Mouse (Mus musculus) cerebellum, adult 2 months (tissue): Measurements from ENCODE around the gene Rps3a1. TPM values are rescaled to one million over a fixed set of nuclear protein-coding genes. Genes with fewer than 3 reads are reported as not detected.

ENCODE experiments used
- DNase-seq, 2 experiments: peaks; one replicate each; pipeline ENCODE4 v3.0.0; 2021
- H3K27ac ChIP-seq: fragments of 200-500 bp; 2 replicates; pipeline ENCODE4 v1.5.1; 2012; ENCODE audit warnings: low read length, control low read depth, inconsistent platforms; ENCODE audit not compliant: insufficient read depth
- H3K27me3 ChIP-seq: fragments of 200-500 bp; 2 replicates; pipeline ENCODE4 v1.6.1; 2012; ENCODE audit warnings: inconsistent platforms, mild to moderate bottlenecking, low read length, moderate library complexity; ENCODE audit not compliant: control insufficient read depth, insufficient read depth
- H3K4me1 ChIP-seq: fragments of 200-500 bp; 2 replicates; pipeline ENCODE4 v1.6.1; 2011; ENCODE audit warnings: low read length; ENCODE audit not compliant: control insufficient read depth, insufficient read depth
- H3K4me3 ChIP-seq: fragments of 200-500 bp; replicated peaks from 2 replicates; pipeline ENCODE3; 2011; ENCODE audit warnings: mild to moderate bottlenecking, low read depth, low read length, control low read depth; ENCODE audit not compliant: insufficient read depth
- CTCF ChIP-seq: fragments of 200-500 bp; IDR thresholded peaks from 2 replicates; pipeline ENCODE4 v1.5.1; 2011; ENCODE audit warnings: low read depth, mild to moderate bottlenecking, control low read depth, low read length, moderate library complexity, borderline replicate concordance; ENCODE audit not compliant: insufficient read depth
- POLR2A ChIP-seq: fragments of 200-500 bp; IDR thresholded peaks from 2 replicates; pipeline ENCODE4 v1.6.1; 2011; ENCODE audit warnings: low read length, control low read depth, borderline replicate concordance; ENCODE audit not compliant: insufficient read depth
- WGBS: fragments of 180-500 bp; shearing (Covaris S2); methylation state at CpG from one replicate; pipeline ENCODE4 v1.1.7; 2018; 5-methylcytosine and 5-hydroxymethylcytosine counted together
- polyA plus RNA-seq: library from polyadenylated mRNA; depleted of rRNA; stranded (reverse); fragments of >200 nt; gene quantifications from 2 replicates; pipeline ENCODE4 v1.2.3, GENCODE M21; 2012; rRNA removed

The Rps3a1 gene
- 581 and 638 TPM in 2 replicates for polyA plus RNA-seq

GRCm38 (mm10) chr3:86142263-86142933 lies at the start of gene Rps3a1:
Gene Rps3a1, minus strand, starts transcription at chr3:86142702.
- TF ChIP-seq POLR2A, result peak; percentile 85
- TF ChIP-seq CTCF, result peak; percentile 91
- WGBS, result under 1% methylated on average over 73 of the region's 77 CpGs

DNA sequence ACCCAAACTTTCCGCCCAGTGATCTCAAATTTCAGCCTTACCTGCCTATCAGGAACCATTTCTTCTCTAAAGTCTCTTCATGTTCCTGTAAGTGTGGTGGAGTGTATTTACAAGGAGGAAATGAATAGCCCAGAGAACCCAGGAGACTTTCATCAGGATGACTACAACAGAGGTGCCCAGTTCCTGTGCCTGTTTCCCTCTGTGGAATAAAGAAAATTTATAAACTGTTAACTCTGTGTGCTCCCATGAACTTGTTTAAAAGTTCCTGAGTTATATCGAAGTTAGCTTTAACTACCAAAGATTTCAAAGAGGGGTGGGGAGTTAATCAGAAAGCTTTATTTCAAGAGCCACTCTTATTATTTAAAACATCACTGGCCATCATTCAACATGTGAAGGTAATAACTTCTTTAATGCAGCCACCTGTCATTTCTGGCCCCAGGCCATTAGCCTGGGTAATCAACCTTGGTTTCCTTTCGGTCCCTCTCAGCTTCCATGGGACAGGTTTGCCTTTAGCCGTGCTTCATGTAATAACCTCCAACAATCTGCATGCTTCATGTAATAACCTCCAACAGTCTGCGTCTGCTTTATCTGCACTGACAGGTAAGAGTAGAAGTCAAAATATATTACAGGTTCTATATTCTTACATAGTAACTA lies 45.4 kb upstream of the Rps3a1 start:
- 45% methylated on average over 5 of the region's 5 CpGs for WGBS
- H3K27me3 ChIP-seq, result no peaks in the 10 kb centered on the region
- H3K4me1 ChIP-seq, result no peaks in the 10 kb centered on the region
- TF ChIP-seq CTCF (no peak), POLR2A (no peak)
- no peak overlapping the region for H3K27ac ChIP-seq
- H3K4me3 ChIP-seq, result no peak overlapping the region
- peak in 1 of 2 experiments; percentile 4 for DNase-seq

More at GRCm38 (mm10) chr3:86142263-86142933, at the start of gene Rps3a1:
- peak within 1 kb of the TSS; percentile 86 for H3K4me3 ChIP-seq
- DNase-seq, result peak; percentile 97 to 100
- 0 out of 2 replicates have a peak within 1 kb of the TSS, but pooled peaks have one; percentile 14 for H3K27ac ChIP-seq
- no peaks in the 10 kb centered on the region for H3K27me3 ChIP-seq
- no peaks in the 10 kb centered on the region for H3K4me1 ChIP-seq

- 92% methylated on average over 7 of the region's 7 CpGs for WGBS
- no peak overlapping the region for H3K27ac ChIP-seq
- no peaks in the 10 kb centered on the region for H3K27me3 ChIP-seq
- no peak for DNase-seq
- no peaks in the 10 kb centered on the region for H3K4me1 ChIP-seq
- no peak for TF ChIP-seq POLR2A
- TF ChIP-seq CTCF, result no peak
- no peak overlapping the region for H3K4me3 ChIP-seq
Observed at GRCm38 (mm10) chr3:86184546-86184945, 42.0 kb upstream of the Rps3a1 start.

- DNase-seq, result no peak
- no peak overlapping the region for H3K27ac ChIP-seq
- no peaks in the 10 kb centered on the region for H3K27me3 ChIP-seq
- H3K4me3 ChIP-seq, result no peak overlapping the region
- WGBS, result 48% methylated on average over 5 of the region's 5 CpGs
- H3K4me1 ChIP-seq, result no peaks in the 10 kb centered on the region
- no peak for TF ChIP-seq CTCF
- no peak for TF ChIP-seq POLR2A
Observed at GRCm38 (mm10) chr3:86181107-86181506, 38.6 kb upstream of the Rps3a1 start.

DNA sequence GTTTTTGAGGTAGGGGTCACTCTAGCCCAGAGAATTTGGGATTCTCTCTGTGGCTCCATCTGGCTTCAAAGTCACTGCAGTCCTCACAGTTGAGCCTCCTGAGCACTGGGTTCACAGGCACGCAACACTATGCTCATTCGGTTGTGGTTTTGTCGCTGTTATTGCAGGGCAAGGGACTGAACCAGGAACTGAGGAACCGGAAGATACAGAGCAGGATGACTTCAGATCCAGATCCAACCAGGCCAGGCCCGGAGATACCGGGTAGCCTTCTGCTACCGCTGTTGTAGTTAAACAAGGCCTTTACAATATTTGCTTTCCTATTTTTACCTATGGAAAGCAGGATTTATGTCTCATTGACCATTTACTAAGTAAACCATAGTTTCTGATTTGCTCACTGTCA lies 37.2 kb upstream of the Rps3a1 start:
- Histone ChIP-seq H3K27ac (no peak overlapping the region), H3K27me3 (no peaks in the 10 kb centered on the region), H3K4me1 (no peaks in the 10 kb centered on the region), H3K4me3 (no peak overlapping the region)
- 91% methylated on average over 7 of the region's 7 CpGs for WGBS
- TF ChIP-seq CTCF (no peak), POLR2A (no peak)
- no peak for DNase-seq

DNA sequence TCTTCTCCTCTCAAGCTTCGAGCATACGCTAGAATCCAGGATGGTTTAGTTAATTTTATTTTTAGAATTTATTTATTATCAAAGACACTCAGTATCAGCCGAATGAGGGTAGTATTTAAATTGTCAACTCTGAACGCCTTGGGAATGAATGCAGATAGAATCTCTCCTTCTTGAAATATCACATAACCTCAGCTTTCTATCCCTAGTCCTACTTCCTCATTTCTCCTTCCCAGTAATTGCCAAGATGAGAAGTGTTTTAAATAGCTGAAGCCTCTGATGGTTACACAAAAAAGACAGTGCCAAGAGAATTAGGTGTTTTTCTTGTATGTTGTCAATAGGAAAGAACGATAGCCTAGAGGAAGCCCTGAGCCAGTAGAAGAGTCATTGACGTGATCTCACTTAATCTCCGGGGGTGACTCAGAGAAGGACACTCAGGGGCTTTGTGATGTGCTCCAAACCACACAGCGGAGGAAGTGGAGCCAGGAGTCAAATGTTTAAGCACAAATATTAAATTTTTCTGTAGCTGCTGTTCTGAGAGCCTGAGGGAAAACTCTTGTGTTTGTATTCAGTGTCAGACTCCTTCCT lies 26.4 kb upstream of the Rps3a1 start:
- Histone ChIP-seq H3K4me1 (no peaks in the 10 kb centered on the region), H3K27ac (no peak overlapping the region), H3K4me3 (no peak overlapping the region), H3K27me3 (no peaks in the 10 kb centered on the region)
- no peak for DNase-seq
- TF ChIP-seq CTCF, result no peak
- no peak for TF ChIP-seq POLR2A
- 80% methylated on average over 8 of the region's 8 CpGs for WGBS

- Histone ChIP-seq H3K27ac (no peak overlapping the region), H3K27me3 (no peaks in the 10 kb centered on the region), H3K4me1 (no peaks in the 10 kb centered on the region), H3K4me3 (no peak overlapping the region)
- 74% methylated on average over 9 of the region's 9 CpGs for WGBS
- DNase-seq, result no peak
- no peak for TF ChIP-seq POLR2A
- TF ChIP-seq CTCF, result no peak
Observed at GRCm38 (mm10) chr3:86149521-86149920, 7.0 kb upstream of the Rps3a1 start.

GRCm38 (mm10) chr3:86149063-86149462 lies 6.6 kb upstream of the Rps3a1 start:
- no peaks in the 10 kb centered on the region for H3K27me3 ChIP-seq
- no peak overlapping the region for H3K4me3 ChIP-seq
- TF ChIP-seq CTCF, result no peak
- TF ChIP-seq POLR2A, result no peak
- no peak overlapping the region for H3K27ac ChIP-seq
- H3K4me1 ChIP-seq, result no peaks in the 10 kb centered on the region
- WGBS, result 61% methylated on average over 6 of the region's 6 CpGs
- DNase-seq, result no peak
